Mouse (Mus musculus) G1E (cell line): ENCODE data around the gene Pde3a. TPM values are rescaled to one million over a fixed set of nuclear protein-coding genes. Genes with fewer than 3 reads are reported as not detected.

Experiments used
- ATAC-seq: 2 replicates; pipeline ENCODE4 v1.8.0; 2016; ENCODE audit warnings: mild to moderate bottlenecking; ENCODE audit not compliant: insufficient number of reproducible peaks, poor library complexity, low FRiP score, severe bottlenecking; ENCODE audit errors: extremely low read depth
- DNase-seq: peaks from one replicate; pipeline ENCODE4 v3.0.0; 2012; ENCODE audit warnings: low spot score
- H3K27me3 ChIP-seq: 2 replicates; pipeline ENCODE4 v1.6.1; 2012; ENCODE audit warnings: mild to moderate bottlenecking, low read length, inconsistent platforms; ENCODE audit not compliant: insufficient read depth
- H3K36me3 ChIP-seq: replicated peaks from 2 replicates; pipeline ENCODE3; 2012; ENCODE audit warnings: mild to moderate bottlenecking, inconsistent platforms
- H3K4me1 ChIP-seq: 2 replicates; pipeline ENCODE4 v1.6.1; 2012; ENCODE audit warnings: low read depth, low read length, inconsistent platforms, mixed read lengths; ENCODE audit not compliant: insufficient read depth
- H3K4me3 ChIP-seq: 2 replicates; pipeline ENCODE4 v1.5.1; 2012; ENCODE audit warnings: low read depth, mild to moderate bottlenecking, inconsistent platforms, low read length, moderate library complexity, mixed read lengths
- H3K9me3 ChIP-seq: replicated peaks from 2 replicates; pipeline ENCODE4 v1.6.1; 2012; ENCODE audit warnings: inconsistent platforms
- CTCF ChIP-seq: IDR thresholded peaks from 2 replicates; pipeline ENCODE4 v1.5.1; 2012; ENCODE audit warnings: low read depth, low read length, inconsistent platforms, mixed read lengths
- GATA1 ChIP-seq: IDR thresholded peaks from 2 replicates; pipeline ENCODE4 v1.6.1; 2012; ENCODE audit warnings: borderline replicate concordance, low read length, inconsistent platforms, mixed read lengths
- GATA2 ChIP-seq: IDR thresholded peaks from 2 replicates; pipeline ENCODE4 v1.6.1; 2012; ENCODE audit warnings: low read depth, low read length, inconsistent platforms, borderline replicate concordance
- POLR2AphosphoS5 ChIP-seq: IDR thresholded peaks from 2 replicates; pipeline ENCODE4 v1.6.1; 2012; ENCODE audit warnings: low read depth, low read length, inconsistent platforms; ENCODE audit not compliant: insufficient replicate concordance
- TAL1 ChIP-seq: conservative IDR thresholded peaks from 2 replicates; pipeline ENCODE4 v1.6.1; 2012; ENCODE audit warnings: low read depth, low read length, inconsistent platforms, mixed read lengths
- polyA plus RNA-seq: library from polyadenylated mRNA; stranded (reverse); fragments of >175 nt; gene quantifications from 2 replicates; pipeline ENCODE4 v1.2.3, GENCODE M21; 2012
- total RNA-seq, 2 experiments: library from RNA; stranded (forward) in 1 of 2; stranded (reverse) in 1 of 2; fragments of 200-1000 nt in 1 of 2; fragments of >200 nt in 1 of 2; fragmentation: Nextera tagmentation in 1 of 2; gene quantifications; 2 replicates each; pipeline ENCODE4 v1.2.3; 2014 to 2017

The Pde3a gene
- total and polyA plus RNA-seq, 3 experiments, result under 0.01 TPM; not detected in 2

GRCm38 (mm10) chr6:141282796-141283195 is 33.7 kb downstream of the Pde3a start:
- Histone ChIP-seq H3K36me3 (no peaks in the 10 kb centered on the region), H3K4me3 (no peak overlapping the region), H3K27me3 (no peaks in the 10 kb centered on the region), H3K9me3 (peaks cover 18% of the 10 kb centered on the region), H3K4me1 (no peaks in the 10 kb centered on the region)
- TF ChIP-seq CTCF (no peak), GATA1 (no peak), TAL1 (no peak), POLR2AphosphoS5 (no peak), GATA2 (no peak)
- no peak for DNase-seq
- no peak for ATAC-seq

- no peak for DNase-seq
These were observed 42.1 kb downstream of the Pde3a start for GRCm38 (mm10) chr6:141291195-141291594.

GRCm38 (mm10) chr6:141292826-141293459 is 43.9 kb downstream of the Pde3a start:
- TF ChIP-seq GATA2, result no peak
- no peak for TF ChIP-seq POLR2AphosphoS5
- no peak for TF ChIP-seq CTCF
- TF ChIP-seq GATA1, result no peak
- TF ChIP-seq TAL1, result no peak
- DNase-seq (no peak), ATAC-seq (no peak)
- no peaks in the 10 kb centered on the region for H3K4me1 ChIP-seq
- H3K9me3 ChIP-seq, result peaks cover 27% of the 10 kb centered on the region
- no peaks in the 10 kb centered on the region for H3K27me3 ChIP-seq
- H3K36me3 ChIP-seq, result no peaks in the 10 kb centered on the region
- H3K4me3 ChIP-seq, result no peak overlapping the region

More at GRCm38 (mm10) chr6:141291195-141291594, 42.1 kb downstream of the Pde3a start:
- Histone ChIP-seq H3K36me3 (no peaks in the 10 kb centered on the region), H3K9me3 (peaks cover 31% of the 10 kb centered on the region), H3K4me1 (no peaks in the 10 kb centered on the region), H3K27me3 (no peaks in the 10 kb centered on the region), H3K4me3 (no peak overlapping the region)
- TF ChIP-seq CTCF (no peak), TAL1 (no peak)
- no peak for ATAC-seq

GRCm38 (mm10) chr6:141293460-141293853 is 44.4 kb downstream of the Pde3a start:
- TF ChIP-seq TAL1, result no peak
- no peak for TF ChIP-seq CTCF
- TF ChIP-seq GATA1, result no peak
- no peak for TF ChIP-seq POLR2AphosphoS5
- no peak for TF ChIP-seq GATA2
- no peaks in the 10 kb centered on the region for H3K27me3 ChIP-seq
- no peak for DNase-seq
- H3K4me1 ChIP-seq, result no peaks in the 10 kb centered on the region
- ATAC-seq, result no peak
- H3K36me3 ChIP-seq, result no peaks in the 10 kb centered on the region
- H3K4me3 ChIP-seq, result no peak overlapping the region
- peaks cover 26% of the 10 kb centered on the region for H3K9me3 ChIP-seq

- Histone ChIP-seq H3K9me3 (peaks cover 24% of the 10 kb centered on the region), H3K4me3 (no peak overlapping the region), H3K27me3 (no peaks in the 10 kb centered on the region), H3K36me3 (no peaks in the 10 kb centered on the region), H3K4me1 (no peaks in the 10 kb centered on the region)
- TF ChIP-seq POLR2AphosphoS5 (no peak), GATA1 (no peak), TAL1 (no peak), GATA2 (no peak), CTCF (no peak)
- DNase-seq (no peak), ATAC-seq (no peak)
These were observed 46.2 kb downstream of the Pde3a start for GRCm38 (mm10) chr6:141295264-141295663.

GRCm38 (mm10) chr6:141301750-141302748 is 53.0 kb downstream of the Pde3a start:
- H3K36me3 ChIP-seq, result no peaks in the 10 kb centered on the region
- H3K9me3 ChIP-seq, result peaks cover 19% of the 10 kb centered on the region
- no peak for TF ChIP-seq TAL1
- TF ChIP-seq POLR2AphosphoS5, result no peak
- TF ChIP-seq CTCF, result no peak
- TF ChIP-seq GATA2, result no peak
- TF ChIP-seq GATA1, result no peak
- DNase-seq (no peak), ATAC-seq (no peak)
- H3K4me1 ChIP-seq, result no peaks in the 10 kb centered on the region
- no peaks in the 10 kb centered on the region for H3K27me3 ChIP-seq
- H3K4me3 ChIP-seq, result no peak overlapping the region
